Mouse (Mus musculus) E14TG2a.4 (cell line): Measurements from ENCODE around the gene Ccdc144b.

Experiments used
- CTCF ChIP-seq: conservative IDR thresholded peaks from 2 replicates; pipeline ENCODE4 v1.5.1; 2014; ENCODE audit warnings: low read length
- NANOG ChIP-seq: IDR thresholded peaks from 2 replicates; pipeline ENCODE4 v1.6.1; 2014; ENCODE audit warnings: borderline replicate concordance, low read length, mixed read lengths

- TF ChIP-seq CTCF (no peak), NANOG (no peak)
Observed at GRCm38 (mm10) chr3:36080741-36081140, 27.4 kb upstream of the Ccdc144b start.
